Mouse (Mus musculus) embryonic facial prominence, embryonic 11.5 days (tissue): Measurements from ENCODE around the gene Aif1l. TPM values are rescaled to one million over a fixed set of nuclear protein-coding genes. Genes with fewer than 3 reads are reported as not detected.

Source experiments
- ATAC-seq: fragments of 200-750 bp; cut with Nextera tagmentation; replicated peaks from 2 replicates; pipeline ENCODE4 v1.8.0; 2017; ENCODE audit warnings: low read depth; ENCODE audit not compliant: insufficient number of reproducible peaks, low FRiP score, low TSS enrichment
- DNase-seq: peaks from one replicate; pipeline ENCODE4 v3.0.0-alpha.2; 2015; ENCODE audit warnings: low spot score
- H3K27ac ChIP-seq: fragments of 300-500 bp; sonication (generic); replicated peaks from 2 replicates; pipeline ENCODE4 v1.5.1; 2014; ENCODE audit warnings: mild to moderate bottlenecking, low read depth, low read length, control low read depth
- H3K27me3 ChIP-seq: fragments of 300-500 bp; sonication (generic); 2 replicates; pipeline ENCODE4 v1.6.1; 2014; ENCODE audit warnings: mild to moderate bottlenecking, low read length, moderate library complexity, mixed read lengths; ENCODE audit not compliant: control insufficient read depth, insufficient read depth
- H3K36me3 ChIP-seq: fragments of 300-500 bp; sonication (generic); replicated peaks from 2 replicates; pipeline ENCODE4 v1.6.1; 2014; ENCODE audit warnings: low read depth, mild to moderate bottlenecking, low read length, moderate library complexity, mixed read lengths; ENCODE audit not compliant: control insufficient read depth, insufficient read depth
- H3K4me1 ChIP-seq: fragments of 300-500 bp; sonication (generic); 2 replicates; pipeline ENCODE4 v1.6.1; 2014; ENCODE audit warnings: low read length, mixed read lengths; ENCODE audit not compliant: control insufficient read depth, insufficient read depth
- H3K4me2 ChIP-seq: fragments of 300-500 bp; sonication (generic); 2 replicates; pipeline ENCODE4 v1.6.1; 2014; ENCODE audit warnings: low read depth, mild to moderate bottlenecking, control low read depth, low read length, moderate library complexity
- H3K4me3 ChIP-seq: fragments of 300-500 bp; sonication (generic); 2 replicates; pipeline ENCODE4 v1.5.1; 2014; ENCODE audit warnings: low read depth, low read length, control low read depth
- H3K9ac ChIP-seq: fragments of 300-500 bp; sonication (generic); replicated peaks from 2 replicates; pipeline ENCODE4 v1.6.1; 2014; ENCODE audit warnings: mild to moderate bottlenecking, control low read depth, low read length
- H3K9me3 ChIP-seq: fragments of 300-500 bp; sonication (generic); replicated peaks from 2 replicates; pipeline ENCODE4 v1.6.1; 2016; ENCODE audit warnings: mild to moderate bottlenecking, low read length, inconsistent platforms, mixed read lengths; ENCODE audit not compliant: control insufficient read depth
- WGBS: fragments of 180-500 bp; shearing (Covaris S2); extraction: QIAGEN DNeasy Blood & Tissue Kit; methylation state at CpG from one replicate; pipeline ENCODE4 v1.1.7; 2014; 5-methylcytosine and 5-hydroxymethylcytosine counted together
- polyA plus RNA-seq: library from polyadenylated mRNA; unstranded; fragments of >200 nt; fragmentation: Nextera tagmentation; extraction: Ambion mirVana; gene quantifications from 2 replicates; pipeline ENCODE4 v1.2.1, GENCODE M21; 2014

The Aif1l gene
- polyA plus RNA-seq, 1 experiment from 2014 or later: 83.5 TPM

- Histone ChIP-seq H3K4me2 (no peak overlapping the region), H3K4me1 (no peaks in the 10 kb centered on the region), H3K4me3 (no peak overlapping the region), H3K9ac (no peak overlapping the region), H3K27ac (no peak overlapping the region), H3K9me3 (no peaks in the 10 kb centered on the region), H3K27me3 (no peaks in the 10 kb centered on the region), H3K36me3 (peaks cover 23% of the 10 kb centered on the region)
- DNase-seq: no peak
- WGBS: 93% methylated on average over 9 of the region's 9 CpGs
- no peak for ATAC-seq
Measured at GRCm38 (mm10) chr2:31994896-31995295, 45.0 kb downstream of the Aif1l start.

DNA sequence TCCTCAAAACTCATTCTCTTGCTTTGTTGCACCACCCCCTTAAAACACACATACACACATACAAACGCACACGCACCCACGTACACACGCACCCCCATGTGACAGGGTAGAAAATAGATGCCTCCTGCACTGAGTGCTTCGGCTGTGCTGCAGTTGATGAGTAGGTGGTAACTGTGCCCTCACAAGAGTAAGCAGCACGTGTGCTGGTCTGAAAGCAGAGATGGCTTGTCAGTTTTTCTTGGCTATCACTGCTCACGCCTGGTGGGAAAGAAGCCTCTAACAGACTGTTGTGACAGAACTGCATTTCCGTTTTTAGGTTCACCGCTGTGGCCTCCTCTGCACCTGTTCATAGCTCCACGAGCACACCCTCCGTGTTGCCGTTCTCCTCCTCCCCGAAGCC, 46.1 kb downstream of the Aif1l start:
- Histone ChIP-seq H3K9me3 (no peaks in the 10 kb centered on the region), H3K4me1 (no peaks in the 10 kb centered on the region), H3K36me3 (peaks cover 23% of the 10 kb centered on the region), H3K4me3 (no peak overlapping the region), H3K4me2 (no peak overlapping the region), H3K27ac (no peak overlapping the region), H3K9ac (no peak overlapping the region), H3K27me3 (no peaks in the 10 kb centered on the region)
- 96% methylated on average over 13 of the region's 13 CpGs for WGBS
- ATAC-seq: no peak
- no peak for DNase-seq

DNA sequence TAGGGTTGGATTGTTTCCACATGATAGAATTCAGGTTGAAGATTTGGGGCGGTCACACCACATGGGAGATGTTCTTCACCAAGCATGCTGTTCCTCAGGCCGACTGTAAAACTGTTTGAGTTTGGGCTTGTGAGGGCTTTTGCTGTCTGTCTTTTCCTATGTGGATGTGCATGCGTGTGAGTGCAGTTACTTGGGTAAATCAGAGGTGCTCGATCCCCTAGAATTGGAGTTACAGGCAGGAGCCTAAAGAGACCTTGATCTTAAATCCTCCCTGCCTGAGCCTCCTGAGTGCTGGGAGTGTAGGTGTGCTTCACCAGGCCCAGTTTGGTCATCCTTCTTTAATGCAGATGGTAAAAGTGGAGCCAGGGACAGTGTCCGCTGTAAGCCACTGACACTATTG, 47.6 kb downstream of the Aif1l start:
- Histone ChIP-seq H3K4me3 (no peak overlapping the region), H3K4me1 (no peaks in the 10 kb centered on the region), H3K9me3 (no peaks in the 10 kb centered on the region), H3K27ac (no peak overlapping the region), H3K27me3 (no peaks in the 10 kb centered on the region), H3K4me2 (no peak overlapping the region), H3K9ac (no peak overlapping the region), H3K36me3 (peaks cover 29% of the 10 kb centered on the region)
- DNase-seq: no peak
- ATAC-seq: no peak
- WGBS: 92% methylated on average over 5 of the region's 5 CpGs

DNA sequence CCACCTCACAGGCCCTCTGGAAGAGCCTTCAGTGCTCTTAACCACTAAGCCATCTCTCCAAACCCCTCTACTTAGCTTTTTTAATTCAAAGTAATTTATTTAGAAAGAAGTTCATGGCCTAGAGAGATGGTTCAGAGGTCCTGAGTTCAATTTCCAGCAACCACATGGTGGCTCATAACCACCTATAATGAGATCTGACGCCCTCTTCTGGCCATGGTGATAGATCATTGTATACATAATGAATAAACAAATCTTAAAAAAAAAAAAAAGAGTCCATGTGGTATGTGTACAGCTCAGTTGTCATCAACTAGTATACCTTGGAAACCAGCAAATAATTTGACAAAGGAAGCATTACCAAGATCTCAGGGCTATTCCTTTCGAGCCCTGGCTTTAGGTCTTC, 48.5 kb downstream of the Aif1l start:
- Histone ChIP-seq H3K9me3 (no peaks in the 10 kb centered on the region), H3K36me3 (peaks cover 29% of the 10 kb centered on the region), H3K27me3 (no peaks in the 10 kb centered on the region), H3K27ac (no peak overlapping the region), H3K4me1 (no peaks in the 10 kb centered on the region), H3K4me3 (no peak overlapping the region), H3K4me2 (no peak overlapping the region), H3K9ac (no peak overlapping the region)
- no peak for DNase-seq
- 73% methylated on average over 2 of the region's 2 CpGs for WGBS
- ATAC-seq: no peak

GRCm38 (mm10) chr2:32008311-32008710, 58.4 kb downstream of the Aif1l start:
- WGBS: 94% methylated on average over 2 of the region's 2 CpGs
- H3K27me3 ChIP-seq: no peaks in the 10 kb centered on the region
- no peak for ATAC-seq
- H3K9me3 ChIP-seq: no peaks in the 10 kb centered on the region
- no peak for DNase-seq
- H3K4me2 ChIP-seq: no peak overlapping the region
- H3K36me3 ChIP-seq: peaks cover 14% of the 10 kb centered on the region
- no peak overlapping the region for H3K9ac ChIP-seq
- H3K27ac ChIP-seq: no peak overlapping the region
- H3K4me1 ChIP-seq: no peaks in the 10 kb centered on the region
- H3K4me3 ChIP-seq: no peak overlapping the region

DNA sequence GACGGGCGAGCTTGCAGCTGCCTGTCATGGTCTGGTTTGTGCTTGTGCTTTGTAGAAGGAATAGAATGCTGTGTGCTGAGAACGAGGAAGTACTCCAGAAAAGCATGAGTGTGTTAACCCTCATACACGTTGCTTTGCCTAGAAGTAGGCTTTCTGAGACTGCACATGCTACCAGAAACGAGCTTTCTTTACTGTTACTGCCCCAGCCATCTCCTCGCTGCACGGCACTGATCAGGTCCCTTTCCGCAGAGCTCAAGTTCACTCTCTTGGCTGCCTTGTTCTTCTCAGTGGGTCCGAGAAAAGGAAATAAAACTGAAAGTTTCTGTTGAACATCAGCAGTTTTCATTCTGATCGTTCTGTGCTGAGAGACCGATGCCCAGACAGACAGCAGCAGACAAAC, 58.8 kb downstream of the Aif1l start:
- peaks cover 14% of the 10 kb centered on the region for H3K36me3 ChIP-seq
- WGBS: 88% methylated on average over 11 of the region's 11 CpGs

DNA sequence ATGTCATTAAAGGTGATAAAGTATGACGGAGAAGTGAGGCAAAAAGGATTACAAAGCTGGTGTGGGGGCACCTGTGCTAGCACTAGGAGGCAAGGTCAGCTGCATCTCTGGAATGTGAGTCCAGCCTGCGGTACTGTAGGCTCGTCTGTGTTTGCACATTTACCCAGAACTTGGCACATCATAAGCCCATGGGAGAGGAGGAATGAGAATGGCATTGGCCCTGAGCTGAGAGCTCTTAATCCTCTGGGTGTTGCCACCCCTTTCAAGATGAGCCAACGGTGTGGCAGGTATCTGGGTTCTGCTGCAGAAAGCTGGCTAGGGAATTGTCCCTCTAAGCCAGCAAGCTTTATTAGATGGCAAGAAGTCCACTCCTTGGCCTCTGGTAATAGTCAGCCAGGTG, 69.8 kb downstream of the Aif1l start:
- Histone ChIP-seq H3K9ac (no peak overlapping the region), H3K27me3 (no peaks in the 10 kb centered on the region), H3K4me2 (no peak overlapping the region), H3K36me3 (peaks cover 9% of the 10 kb centered on the region), H3K4me3 (no peak overlapping the region), H3K4me1 (no peaks in the 10 kb centered on the region), H3K27ac (no peak overlapping the region), H3K9me3 (no peaks in the 10 kb centered on the region)
- DNase-seq: no peak
- 93% methylated on average over 4 of the region's 4 CpGs for WGBS
- no peak for ATAC-seq

More for the DNA sequence above, 58.8 kb downstream of the Aif1l start:
- H3K9me3 ChIP-seq: no peaks in the 10 kb centered on the region
- DNase-seq (no peak), ATAC-seq (no peak)
- H3K27me3 ChIP-seq: no peaks in the 10 kb centered on the region
- H3K4me2 ChIP-seq: no peak overlapping the region
- H3K9ac ChIP-seq: no peak overlapping the region
- no peak overlapping the region for H3K4me3 ChIP-seq
- H3K4me1 ChIP-seq: no peaks in the 10 kb centered on the region
- no peak overlapping the region for H3K27ac ChIP-seq

DNA sequence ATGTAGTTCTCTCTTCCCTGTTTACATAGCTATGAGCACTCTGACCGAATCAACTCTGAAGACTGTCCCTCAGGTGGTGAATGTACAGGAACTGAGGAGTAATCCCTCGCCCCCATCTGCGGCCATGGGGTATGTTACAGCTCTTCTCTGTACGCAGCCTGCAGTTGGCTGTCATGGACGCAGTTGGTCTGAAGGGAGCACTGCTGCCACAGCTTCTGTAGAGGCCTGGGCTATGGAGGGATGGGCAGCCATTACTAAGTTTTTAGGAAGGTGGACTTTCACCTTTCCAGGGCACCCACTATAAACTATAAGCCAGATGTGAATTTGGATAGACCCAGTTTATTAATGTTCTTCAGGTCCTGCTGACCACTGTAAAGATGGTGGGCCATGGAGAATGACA, 70.3 kb downstream of the Aif1l start:
- Histone ChIP-seq H3K27ac (no peak overlapping the region), H3K4me2 (no peak overlapping the region), H3K4me1 (no peaks in the 10 kb centered on the region), H3K36me3 (peaks cover 9% of the 10 kb centered on the region), H3K27me3 (no peaks in the 10 kb centered on the region), H3K9ac (no peak overlapping the region), H3K4me3 (no peak overlapping the region), H3K9me3 (no peaks in the 10 kb centered on the region)
- ATAC-seq (no peak), DNase-seq (no peak)
- over 99% methylated on average over 5 of the region's 5 CpGs for WGBS
